Mouse (Mus musculus) ovary, postnatal 36 days (tissue): ENCODE results near the gene Bid.
A peak's percentile ranks its signal among the peaks of the same experiment; 100 is the strongest.
"Not testable (repeated sequence)": the region's sequence is repeated elsewhere in the genome, so short reads cannot be mapped to it uniquely, and the experiment has no call there.

ENCODE experiments used
- DNase-seq: peaks from one replicate; pipeline ENCODE4 v3.0.0; 2022; ENCODE audit warnings: low spot score, mixed read lengths

The Bid gene

DNA sequence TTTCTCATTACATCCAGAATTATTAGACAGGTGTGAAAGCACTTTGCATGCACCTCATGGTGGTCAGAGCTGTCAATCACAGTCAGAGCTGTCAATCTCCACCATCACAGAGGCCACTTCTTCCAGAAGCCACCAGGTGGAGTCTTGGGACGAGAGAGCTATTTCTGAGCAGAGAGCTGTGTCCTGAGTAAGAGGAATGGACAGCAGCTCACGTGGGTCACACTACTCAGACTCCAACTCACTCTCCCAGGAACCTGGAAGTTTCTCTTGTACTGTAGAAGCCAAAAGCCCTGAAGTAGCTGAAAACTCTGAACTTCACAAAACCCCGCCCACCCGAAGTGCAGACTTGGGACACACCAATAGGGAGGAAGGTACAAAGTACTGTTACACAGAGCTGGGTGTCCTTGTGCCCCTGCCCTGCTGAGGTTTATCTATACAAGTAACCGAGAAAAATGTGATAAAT is 13.2 kb downstream of the Bid start:
- peak; percentile 33 for DNase-seq

DNA sequence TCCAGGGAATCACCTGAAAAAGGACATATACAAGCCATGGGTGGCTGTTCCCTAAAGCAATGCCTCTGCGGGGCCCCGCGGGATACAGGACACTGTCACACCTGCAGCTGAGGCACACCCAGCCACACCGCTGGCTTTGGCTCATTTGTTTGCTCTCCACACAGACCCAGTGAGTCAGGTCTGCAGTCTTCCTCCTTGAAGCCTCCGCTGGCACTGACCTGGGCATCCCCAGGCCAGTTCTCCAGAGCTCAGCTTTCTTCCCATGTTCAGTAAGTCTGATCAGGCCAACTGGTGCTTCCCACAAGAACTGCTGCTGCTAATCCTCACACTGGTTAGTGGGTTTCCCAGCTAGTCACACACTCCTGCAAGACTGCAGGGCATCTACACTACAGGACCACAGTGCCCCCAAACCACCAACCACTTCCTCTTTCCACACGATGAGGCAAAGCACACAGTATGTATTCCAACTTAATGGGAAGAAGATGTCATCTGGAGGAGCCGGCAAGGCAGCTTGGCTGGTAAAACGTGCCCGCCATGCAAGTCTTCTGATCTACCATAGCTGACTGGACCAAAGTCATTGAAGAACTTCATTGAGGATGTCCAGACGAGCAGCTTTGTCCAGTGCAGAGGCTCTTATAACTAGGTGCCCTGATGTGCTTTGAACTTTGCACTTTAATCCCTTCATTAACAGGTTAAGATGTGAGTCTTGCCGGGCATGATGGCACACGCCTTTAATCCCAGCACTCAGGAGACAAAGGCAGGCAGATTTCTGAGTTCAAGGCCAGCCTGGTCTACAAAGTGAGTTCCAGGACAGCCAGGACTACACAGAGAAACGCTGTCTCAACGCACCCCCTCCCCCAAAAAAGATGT is 14.6 kb downstream of the Bid start:
- no peak for DNase-seq

DNA sequence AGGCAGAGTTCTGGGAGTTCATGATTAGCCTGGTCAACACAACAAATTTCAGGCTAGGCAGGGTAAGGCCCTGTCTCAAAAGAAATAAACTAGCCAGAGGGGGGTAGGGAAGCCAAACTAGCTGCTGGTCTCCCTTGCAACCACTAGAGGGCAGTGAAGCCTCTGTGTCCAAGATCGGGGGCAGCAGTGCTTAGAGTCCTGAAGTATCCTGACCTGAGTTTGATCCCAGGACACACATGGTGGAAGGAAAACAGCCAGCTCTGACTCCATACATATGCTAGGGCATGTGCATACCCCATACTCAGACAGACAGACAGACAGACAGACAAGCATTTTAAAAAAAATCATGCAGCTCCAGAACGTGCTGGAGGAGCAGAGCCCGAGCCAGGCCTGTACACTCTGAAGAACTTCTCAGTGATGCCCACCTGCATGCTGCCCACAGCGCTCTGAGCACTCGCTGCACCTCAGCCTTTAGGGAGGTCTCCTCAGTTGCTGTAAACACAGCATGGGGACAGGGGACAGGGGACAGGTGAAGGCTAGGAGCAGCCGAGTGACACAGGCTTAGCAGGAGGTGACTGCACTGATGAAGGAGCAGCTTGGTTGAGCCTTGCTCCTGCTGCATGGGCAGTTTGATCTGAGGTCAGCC is 18.3 kb downstream of the Bid start:
- no peak for DNase-seq

DNA sequence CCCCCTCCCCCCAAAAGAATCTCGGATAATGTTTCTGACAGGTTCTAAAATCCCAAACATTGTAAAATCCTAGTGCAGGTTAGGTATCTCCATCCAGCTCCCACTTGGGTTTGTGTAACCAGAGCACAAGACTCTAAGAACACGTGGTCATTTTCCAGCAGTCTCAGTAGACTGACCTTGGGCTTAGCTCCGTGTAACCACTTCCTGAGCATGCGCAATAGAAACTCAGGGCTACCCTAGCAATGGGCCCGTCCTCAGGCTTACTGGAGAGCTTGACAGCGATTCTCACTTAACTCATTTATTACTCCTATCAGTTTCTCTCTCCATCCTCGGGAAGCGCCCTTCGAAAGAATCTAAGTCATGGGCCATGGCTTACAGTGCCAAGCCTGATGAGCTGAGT is 22.1 kb downstream of the Bid start:
- no peak for DNase-seq

DNA sequence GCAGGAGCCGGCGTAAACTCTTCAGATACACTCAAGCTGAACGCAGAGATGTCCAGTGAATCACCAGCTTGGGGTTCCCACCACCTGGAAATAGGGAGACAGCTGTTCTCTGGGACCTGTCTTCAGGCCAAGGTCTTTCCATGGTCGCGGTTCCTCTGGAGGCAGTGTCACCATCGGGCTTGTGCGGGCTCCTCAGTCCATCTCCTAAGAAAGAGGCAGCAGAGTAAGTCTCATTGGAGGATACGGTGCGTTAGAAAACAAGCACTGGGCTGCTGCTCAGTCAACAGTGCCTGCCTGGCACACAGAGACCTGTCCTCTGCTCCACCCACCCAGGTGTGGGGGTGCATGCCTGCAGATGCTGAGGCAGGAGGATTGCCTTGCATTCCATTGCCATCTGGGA is 22.6 kb downstream of the Bid start:
- no peak for DNase-seq

DNA sequence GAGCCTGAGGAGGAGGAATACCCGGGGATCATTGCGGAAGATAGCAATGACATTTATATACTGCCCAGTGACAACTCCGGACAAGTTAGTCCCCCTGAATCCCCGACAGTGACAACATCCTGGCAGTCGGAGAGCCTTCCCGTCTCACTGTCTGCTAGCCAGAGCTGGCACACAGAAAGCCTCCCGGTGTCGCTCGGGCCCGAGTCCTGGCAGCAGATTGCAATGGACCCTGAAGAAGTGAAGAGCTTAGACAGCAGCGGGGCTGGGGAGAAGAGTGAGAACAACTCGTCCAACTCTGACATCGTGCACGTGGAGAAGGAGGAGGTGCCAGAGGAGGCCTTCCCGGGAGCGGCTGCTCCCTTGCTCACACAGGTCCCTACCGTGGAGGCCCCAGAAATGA is 30.0 kb downstream of the Bid start:
- DNase-seq, result no peak

DNA sequence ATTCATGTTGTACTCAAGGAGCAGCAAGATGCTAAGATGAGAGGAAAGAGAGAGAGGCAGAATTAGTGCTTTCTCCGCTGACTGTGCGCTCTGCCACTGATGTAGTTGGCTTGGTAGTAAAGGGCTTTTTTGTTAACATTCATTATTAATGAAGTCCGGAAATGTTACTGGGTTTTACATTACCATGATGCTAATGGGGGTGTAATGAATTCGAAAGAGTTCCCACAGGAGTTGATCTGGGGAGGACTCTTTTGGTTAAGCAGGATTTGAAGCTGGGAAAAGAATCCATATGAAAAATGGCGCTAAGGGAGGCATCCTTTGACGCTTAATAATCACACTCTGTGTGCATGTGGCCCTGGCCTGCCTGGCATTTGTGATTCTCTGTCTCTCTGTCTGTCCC is 32.2 kb downstream of the Bid start:
- DNase-seq, result no peak

DNA sequence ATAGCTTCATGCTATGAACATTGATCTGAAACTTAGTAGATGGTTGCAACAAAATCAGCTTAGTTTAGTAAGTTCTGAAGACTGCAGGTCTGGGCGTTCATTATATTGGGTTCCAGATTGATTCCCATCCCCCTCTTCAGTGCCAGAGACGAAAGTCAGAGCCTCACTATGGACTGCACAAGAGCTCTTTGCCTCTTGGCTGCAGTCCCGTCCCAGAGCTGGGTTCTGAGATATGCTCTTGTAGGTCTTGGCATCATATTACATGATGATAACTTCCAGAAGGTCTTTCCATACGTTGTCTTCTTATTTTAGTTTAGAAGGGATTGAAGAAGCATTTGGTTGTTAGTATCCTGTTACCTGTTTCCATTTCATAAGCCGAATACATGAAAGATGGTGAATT is 37.6 kb downstream of the Bid start:
- no peak for DNase-seq

DNA sequence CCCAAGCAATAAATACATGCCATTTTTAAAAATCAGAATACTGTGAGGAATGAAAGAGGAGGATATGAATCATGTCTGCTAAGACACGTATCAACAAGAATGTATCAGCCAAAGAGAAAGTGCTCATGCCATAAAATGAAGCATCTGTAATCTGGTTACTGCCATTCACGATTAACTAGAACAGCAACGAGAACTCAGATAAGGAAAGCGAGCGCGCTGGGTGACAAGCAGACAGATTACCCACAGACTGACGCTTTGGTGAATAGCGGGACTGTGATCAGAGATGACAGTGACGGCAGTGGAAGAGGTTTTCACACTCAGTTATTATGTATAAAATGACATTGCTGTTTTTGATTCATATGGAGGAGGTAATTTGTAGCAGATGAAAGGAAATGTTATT is 42.8 kb downstream of the Bid start:
- no peak for DNase-seq

DNA sequence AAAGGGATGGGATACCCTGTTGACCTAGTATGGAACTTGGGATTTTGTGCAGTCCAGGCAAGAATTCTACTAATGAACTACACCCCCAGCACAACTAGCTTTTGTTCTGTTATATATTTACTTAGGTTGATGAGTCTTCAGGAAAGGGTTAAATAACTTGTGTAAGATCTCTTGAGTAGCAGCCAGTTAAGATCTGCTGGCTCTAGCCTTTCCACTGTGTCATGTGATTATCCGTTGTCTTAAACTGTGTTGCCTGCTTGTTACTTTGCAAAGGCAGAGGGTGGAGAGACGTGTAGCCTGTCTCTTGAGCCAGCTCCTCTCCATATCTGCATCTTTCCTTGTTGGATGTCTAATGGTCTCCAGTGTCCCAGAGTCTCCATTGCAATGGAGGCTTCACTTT is 45.4 kb downstream of the Bid start:
- DNase-seq, result no peak

DNA sequence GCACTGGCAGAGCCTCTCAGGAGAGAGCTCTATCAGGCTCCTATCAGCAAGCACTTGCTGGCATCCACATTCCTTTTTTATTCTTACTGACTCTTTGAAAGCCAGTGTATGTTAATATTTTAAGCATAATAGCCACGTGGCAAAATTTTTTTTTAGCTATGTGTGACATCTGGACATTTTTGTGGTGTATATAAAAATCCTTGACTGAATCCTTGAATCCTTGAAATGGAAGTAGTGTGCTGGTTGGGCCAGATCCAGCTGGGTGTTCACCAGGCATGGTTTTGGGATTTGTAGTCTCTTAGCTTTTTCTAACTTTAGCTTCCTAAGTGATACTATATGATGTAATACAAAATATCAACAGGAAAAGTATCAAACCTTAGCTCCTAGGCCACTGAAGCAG is 47.8 kb downstream of the Bid start:
- DNase-seq, result no peak

DNA sequence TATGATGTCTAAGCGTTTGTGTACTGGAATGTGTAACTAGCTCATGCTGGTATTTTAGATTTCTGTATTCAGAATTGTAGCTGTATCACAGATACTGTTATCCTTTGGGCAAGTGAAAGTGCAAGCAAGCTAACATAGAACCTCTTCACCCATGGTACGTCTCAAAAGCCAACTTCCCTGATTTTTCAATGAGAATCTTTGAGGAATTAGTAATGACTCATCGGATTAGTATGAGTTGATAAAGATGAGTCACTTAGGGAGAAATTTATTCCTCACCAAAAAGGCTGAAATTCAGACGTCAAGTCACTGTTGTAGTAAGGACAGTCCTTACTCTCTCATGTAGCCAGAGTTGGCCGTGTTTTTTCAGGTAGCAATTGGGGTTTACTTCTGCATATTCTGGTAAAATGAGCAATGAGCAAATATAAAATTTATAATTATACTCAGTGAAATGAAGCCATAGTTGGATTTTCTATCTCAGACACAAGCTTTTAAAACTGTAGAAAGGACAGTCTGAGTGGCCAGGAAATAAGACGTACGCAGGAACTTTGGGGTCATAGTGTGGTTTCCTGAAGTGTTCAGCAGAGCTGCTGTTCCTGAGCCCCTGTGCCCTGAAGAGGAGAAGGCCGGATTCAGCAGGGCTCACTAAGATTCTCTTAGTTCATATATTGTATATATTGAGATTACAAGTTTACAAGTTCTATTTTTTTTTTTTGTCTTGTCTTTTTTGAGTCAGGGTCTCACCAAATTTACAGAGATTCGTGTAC is 50.4 kb downstream of the Bid start:
- DNase-seq, result no peak

DNA sequence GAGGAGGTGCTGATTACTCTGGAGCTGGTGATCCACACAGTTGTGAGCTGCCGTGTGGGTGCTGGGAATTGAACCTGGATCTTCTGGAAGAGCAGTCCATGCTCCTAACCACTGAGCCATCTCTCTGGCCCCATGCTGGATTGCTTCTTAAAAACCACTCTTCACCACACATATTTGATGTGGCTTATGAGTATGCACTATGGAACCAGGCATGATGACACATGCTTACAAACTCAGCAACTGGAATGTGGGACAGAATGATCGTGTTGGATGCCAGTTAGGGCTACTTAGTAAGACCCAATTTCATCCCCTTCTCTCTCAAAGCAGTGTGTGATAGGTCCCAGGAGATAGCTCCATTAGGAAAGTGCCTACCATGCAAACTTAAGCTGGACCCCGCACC is 56.6 kb downstream of the Bid start:
- DNase-seq, result no peak

DNA sequence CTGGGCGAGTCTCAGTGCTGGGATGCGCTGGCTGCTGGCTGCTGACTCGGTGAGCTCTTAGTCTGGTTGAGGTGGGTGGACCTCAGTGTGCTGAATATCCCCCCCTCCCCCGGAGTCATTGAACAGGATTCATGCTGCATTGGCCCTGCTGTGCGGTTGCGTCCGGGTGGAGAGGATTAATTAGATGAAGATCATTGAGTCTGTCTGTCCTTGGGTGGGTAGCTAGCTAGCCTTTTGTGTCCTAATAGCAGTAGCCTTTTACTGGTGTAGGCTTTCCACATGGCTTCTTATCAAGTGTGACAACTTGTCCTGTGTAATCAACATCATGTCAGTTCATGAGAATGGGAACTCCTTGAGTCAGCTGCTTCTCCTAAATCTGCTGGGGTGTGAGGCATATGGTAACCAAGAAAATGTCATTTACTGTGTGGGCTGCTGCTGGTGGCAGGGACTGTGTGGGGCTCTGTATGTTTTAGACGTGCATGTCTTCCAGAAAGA is 58.4 kb downstream of the Bid start:
- DNase-seq, result no peak

DNA sequence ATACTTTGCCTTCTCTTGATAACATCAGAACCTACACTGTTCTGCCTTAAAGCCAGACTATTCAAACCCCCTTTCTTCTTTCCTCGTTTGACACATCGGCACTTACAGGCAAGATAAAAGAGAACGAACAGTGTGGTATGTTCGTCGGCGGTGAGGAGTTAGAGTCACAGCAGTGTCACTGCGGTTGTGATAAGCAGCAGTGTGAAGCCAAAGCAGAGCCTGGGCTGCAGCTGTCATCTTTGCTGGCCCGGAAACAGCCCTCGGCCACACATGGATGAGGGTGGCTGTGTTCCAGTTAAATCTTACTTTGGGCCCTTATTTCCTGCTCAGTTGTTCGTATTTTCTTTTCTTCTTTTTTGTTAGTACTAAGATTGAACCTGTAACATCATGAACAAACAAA is 62.2 kb downstream of the Bid start:
- DNase-seq, result no peak

DNA sequence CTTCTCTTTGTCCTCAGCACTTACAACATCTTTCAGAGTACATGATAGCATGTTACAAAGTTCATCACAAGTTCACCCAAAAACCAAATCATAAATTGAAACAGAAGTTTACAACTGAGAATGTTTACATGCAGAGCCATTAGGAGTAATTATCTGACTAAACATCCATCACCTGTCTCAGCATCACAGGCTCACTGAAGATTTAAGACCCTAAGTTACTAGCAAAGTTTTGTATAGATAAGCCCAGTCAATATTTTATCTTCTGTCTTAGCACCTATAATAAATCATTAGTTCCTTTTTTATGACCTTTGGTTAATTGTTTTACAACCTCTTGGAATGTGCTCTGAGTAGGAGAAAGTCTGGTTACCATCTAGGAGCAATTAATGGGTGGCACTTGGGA is 65.9 kb downstream of the Bid start:
- not testable (repeated sequence) for DNase-seq
